Mouse (Mus musculus): ENCODE data around the gene Rps27. TPM values are rescaled to one million over a fixed set of nuclear protein-coding genes. Genes with fewer than 3 reads are reported as not detected.

Rps27 gene
- polyA plus RNA-seq, 3 experiments from 2014 or later: 3,921 to 9,955 (median 8,802) TPM

Other genes starting within 250 kb of the Rps27 start
- gene Hax1, start 214.9 kb downstream of the Rps27 start, polyA plus RNA-seq (2017; shearing (Covaris generic)): 10 to 100 TPM; 59.6 to 87.0 (median 74.0) TPM
- 100 to 1,000 TPM; 323 to 414 (median 404) TPM for gene 4933434E20Rik, start 162.0 kb downstream of the Rps27 start, polyA plus RNA-seq (2017; shearing (Covaris generic))
- 100 to 1,000 TPM; 204 to 305 (median 225) TPM for gene Ubap2l, start 161.0 kb downstream of the Rps27 start, polyA plus RNA-seq (2017; shearing (Covaris generic))
- gene Tpm3, start 141.0 kb downstream of the Rps27 start, polyA plus RNA-seq (2017; shearing (Covaris generic)): 100 to 1,000 TPM; 843 to 975 (median 918) TPM
- under 1 TPM; 0.18 to 0.51 (median 0.49) TPM for gene Nup210l, start 109.5 kb downstream of the Rps27 start, polyA plus RNA-seq (2017; shearing (Covaris generic))
- gene Rab13, start within 50 bp of the Rps27 start, polyA plus RNA-seq (2017; shearing (Covaris generic)): under 1 TPM in 2 of 3 experiments, not detected in 1; 0.58 to 0.94 TPM
- gene Jtb, start 17.9 kb upstream of the Rps27 start, polyA plus RNA-seq (2017; shearing (Covaris generic)): 10 to 100 TPM; 61.4 to 73.4 (median 68.5) TPM
- not detected for gene Creb3l4, start 29.9 kb upstream of the Rps27 start, polyA plus RNA-seq (2017; shearing (Covaris generic))
- 10 to 100 TPM; 35.0 to 72.7 (median 59.5) TPM for gene Slc39a1, start 34.5 kb upstream of the Rps27 start, polyA plus RNA-seq (2017; shearing (Covaris generic))
- 10 to 100 TPM; 35.6 to 48.0 (median 37.0) TPM for gene Crtc2, start 40.5 kb upstream of the Rps27 start, polyA plus RNA-seq (2017; shearing (Covaris generic))
- 10 to 100 TPM; 19.6 to 25.8 (median 24.2) TPM for gene Dennd4b, start 51.5 kb upstream of the Rps27 start, polyA plus RNA-seq (2017; shearing (Covaris generic))
- gene Gatad2b, start 79.5 kb upstream of the Rps27 start, polyA plus RNA-seq (2017; shearing (Covaris generic)): 10 to 100 TPM; 14.9 to 34.0 (median 28.3) TPM
- under 1 TPM in 1 of 3 experiments, not detected in 2; 0.31 TPM for gene Slc27a3, start 176.3 kb upstream of the Rps27 start, polyA plus RNA-seq (2017; shearing (Covaris generic))
- gene Ints3, start 220.0 kb upstream of the Rps27 start, polyA plus RNA-seq (2017; shearing (Covaris generic)): 10 to 100 TPM; 15.6 to 18.0 (median 17.6) TPM